Mouse (Mus musculus): ENCODE data around the gene Slc17a4. TPM values are rescaled to one million over a fixed set of nuclear protein-coding genes. Genes with fewer than 3 reads are reported as not detected.

Gene Slc17a4
- total RNA-seq, 4 experiments from 2014 or later = not detected

- no peak for DNase-seq (ENCODE audit: low spot score in 2 of 2)
These were observed 22.1 kb downstream of the Slc17a4 start for GRCm38 (mm10) chr13:23892592-23893268.

GRCm38 (mm10) chr13:23889011-23889605 lies 25.7 kb downstream of the Slc17a4 start:
- no peak for DNase-seq (ENCODE audit: low spot score in 2 of 2)

GRCm38 (mm10) chr13:23887026-23887725 lies 27.6 kb downstream of the Slc17a4 start:
- no peak for DNase-seq (ENCODE audit: low spot score in 2 of 2)

- no peak for DNase-seq (ENCODE audit: low spot score in 2 of 2)
These were observed 29.3 kb downstream of the Slc17a4 start for GRCm38 (mm10) chr13:23885540-23885939.

GRCm38 (mm10) chr13:23879636-23880035 lies 35.2 kb downstream of the Slc17a4 start:
- DNase-seq (ENCODE audit: low spot score in 2 of 2) = no peak

- DNase-seq (ENCODE audit: low spot score in 2 of 2) = no peak
These were observed 35.7 kb downstream of the Slc17a4 start for GRCm38 (mm10) chr13:23879106-23879505.

- no peak for DNase-seq (ENCODE audit: low spot score in 2 of 2)
These were observed 41.7 kb downstream of the Slc17a4 start for GRCm38 (mm10) chr13:23873141-23873540.

- no peak for DNase-seq (ENCODE audit: low spot score in 2 of 2)
These were observed 44.8 kb downstream of the Slc17a4 start for GRCm38 (mm10) chr13:23869996-23870395.

GRCm38 (mm10) chr13:23868790-23869533 lies 45.8 kb downstream of the Slc17a4 start:
- DNase-seq (ENCODE audit: low spot score in 2 of 2) = no peak

GRCm38 (mm10) chr13:23867405-23867804 lies 47.4 kb downstream of the Slc17a4 start, which contains the start of gene Slc17a1:
TSS of gene Slc17a1 (plus strand) at chr13:23867750.
- no peak for DNase-seq (ENCODE audit: low spot score in 2 of 2)

- DNase-seq (ENCODE audit: low spot score in 2 of 2) = no peak
These were observed 47.8 kb downstream of the Slc17a4 start for GRCm38 (mm10) chr13:23867000-23867399.

- no peak for DNase-seq (ENCODE audit: low spot score in 2 of 2)
These were observed 48.6 kb downstream of the Slc17a4 start for GRCm38 (mm10) chr13:23866086-23866710.

- DNase-seq (ENCODE audit: low spot score in 2 of 2) = no peak
These were observed 50.1 kb downstream of the Slc17a4 start for GRCm38 (mm10) chr13:23864711-23865110.

- DNase-seq (ENCODE audit: low spot score in 2 of 2) = no peak
These were observed 53.0 kb downstream of the Slc17a4 start for GRCm38 (mm10) chr13:23861815-23862214.

GRCm38 (mm10) chr13:23856401-23856800 lies 58.4 kb downstream of the Slc17a4 start:
- DNase-seq (ENCODE audit: low spot score in 2 of 2) = no peak

- DNase-seq (ENCODE audit: low spot score in 2 of 2) = no peak
These were observed 65.5 kb downstream of the Slc17a4 start for GRCm38 (mm10) chr13:23849299-23849698.

Small RNA genes within 50 kb of the gene (microRNA-seq; reads per million reads assigned to microRNA genes)
- not detected for gene Gm44344

Other genes with a start within 250 kb of the Slc17a4 start
- 1 to 10 TPM in 1 of 4 experiments, under 1 TPM in 3; 0.65 to 1.1 (median 0.86) TPM for gene Hist1h2ac, start 231.1 kb downstream of the Slc17a4 start, total RNA-seq (2022)
- 10 to 100 TPM; 59.5 to 67.1 (median 62.0) TPM for gene Hist1h2bc, start 230.8 kb downstream of the Slc17a4 start, total RNA-seq (2022)
- not detected for gene Hist1h1t, start 219.2 kb downstream of the Slc17a4 start, total RNA-seq (2022)
- gene Hist1h4c, start 216.6 kb downstream of the Slc17a4 start, total RNA-seq (2022) = 10 to 100 TPM; 66.4 to 87.5 (median 79.3) TPM
- 10 to 100 TPM; 23.6 to 29.2 (median 27.1) TPM for gene Hfe, start 204.2 kb downstream of the Slc17a4 start, total RNA-seq (2022)
- gene Hist1h1c, start 176.2 kb downstream of the Slc17a4 start, total RNA-seq (2022) = 100 to 1,000 TPM; 196 to 246 (median 227) TPM
- gene Hist1h3c, start 169.4 kb downstream of the Slc17a4 start, total RNA-seq (2022) = not detected
- 1 to 10 TPM; 1.1 to 1.6 (median 1.4) TPM for gene Hist1h2bb, start 168.3 kb downstream of the Slc17a4 start, total RNA-seq (2022)
- gene Hist1h2ab, start 163.9 kb downstream of the Slc17a4 start, total RNA-seq (2022) = 1 to 10 TPM in 2 of 4 experiments, under 1 TPM in 1, not detected in 1; 0.97 to 4.9 (median 3.5) TPM
- 1 to 10 TPM in 2 of 4 experiments, not detected in 2; 2.7 to 2.8 TPM for gene Hist1h3b, start 162.7 kb downstream of the Slc17a4 start, total RNA-seq (2022)
- gene Hist1h4b, start 158.0 kb downstream of the Slc17a4 start, total RNA-seq (2022) = 1 to 10 TPM in 2 of 4 experiments, under 1 TPM in 1, not detected in 1; 0.82 to 2.9 (median 1.8) TPM
- gene Hist1h4a, start 153.8 kb downstream of the Slc17a4 start, total RNA-seq (2022) = 1 to 10 TPM in 3 of 4 experiments, under 1 TPM in 1; 0.82 to 3.3 (median 1.8) TPM
- gene Hist1h3a, start 152.6 kb downstream of the Slc17a4 start, total RNA-seq (2022) = 1 to 10 TPM; 3.7 to 6.9 (median 4.3) TPM
- gene Hist1h1a, start 151.3 kb downstream of the Slc17a4 start, total RNA-seq (2022) = 1 to 10 TPM in 1 of 4 experiments, under 1 TPM in 3; 0.46 to 1.1 (median 0.78) TPM
- not detected for gene Trim38, start 145.1 kb downstream of the Slc17a4 start, total RNA-seq (2022)
- gene Slc17a2, start 108.0 kb downstream of the Slc17a4 start, total RNA-seq (2022) = not detected
- gene Slc17a3, start 75.6 kb downstream of the Slc17a4 start, total RNA-seq (2022) = not detected
- not detected for gene Slc17a1, start 47.3 kb downstream of the Slc17a4 start, total RNA-seq (2022)
- not detected for gene Hist1h2ba, start 19.1 kb upstream of the Slc17a4 start, total RNA-seq (2022)
- gene Hist1h2aa, start 19.5 kb upstream of the Slc17a4 start, total RNA-seq (2022) = not detected
- gene Scgn, start 76.2 kb upstream of the Slc17a4 start, total RNA-seq (2022) = not detected

All from gastrocnemius, adult 8-10 months (tissue).